Mouse (Mus musculus) cerebellum, postnatal 14 days (tissue): ENCODE data around the gene Pmf1.
A peak's percentile ranks its signal among the peaks of the same experiment; 100 is the strongest.
"Not testable (repeated sequence)": the region's sequence is repeated elsewhere in the genome, so short reads cannot be mapped to it uniquely, and the experiment has no call there.

Experiments used
- DNase-seq, 2 experiments: peaks; one replicate each; pipeline ENCODE4 v3.0.0; 2021; ENCODE audit warnings: mixed read lengths in 2 of 2

Pmf1 gene

GRCm38 (mm10) chr3:88437454-88437853, 27.3 kb upstream of the Pmf1 start:
- no peak for DNase-seq

GRCm38 (mm10) chr3:88436395-88437201, 26.5 kb upstream of the Pmf1 start:
- peak; percentile 79 to 87 for DNase-seq

GRCm38 (mm10) chr3:88435515-88435914, 25.4 kb upstream of the Pmf1 start:
- no peak for DNase-seq

- not testable (repeated sequence) for DNase-seq
Observed at GRCm38 (mm10) chr3:88428639-88429038, 18.5 kb upstream of the Pmf1 start.

GRCm38 (mm10) chr3:88427342-88427905, 17.3 kb upstream of the Pmf1 start:
- DNase-seq, result no peak

GRCm38 (mm10) chr3:88425708-88426420, 15.7 kb upstream of the Pmf1 start:
- no peak for DNase-seq

DNA sequence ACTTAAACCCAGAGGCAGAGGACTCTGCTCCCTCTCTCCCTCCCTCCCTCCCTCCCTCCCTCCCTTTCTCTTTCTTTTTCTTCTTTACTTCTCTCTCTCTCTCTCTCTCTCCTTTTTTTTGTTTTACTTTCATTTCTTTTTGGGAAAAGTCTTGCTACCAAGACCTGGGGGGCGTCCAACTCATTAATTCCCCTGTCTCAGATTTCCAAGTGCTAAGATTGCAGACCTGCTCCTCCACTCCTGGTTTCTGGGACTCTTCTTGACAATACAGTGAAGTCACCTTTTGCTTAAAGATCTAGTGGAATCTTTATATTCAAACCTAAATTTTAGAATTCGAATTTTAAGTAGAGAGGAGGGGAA, 15.2 kb upstream of the Pmf1 start:
- DNase-seq, result no peak

DNA sequence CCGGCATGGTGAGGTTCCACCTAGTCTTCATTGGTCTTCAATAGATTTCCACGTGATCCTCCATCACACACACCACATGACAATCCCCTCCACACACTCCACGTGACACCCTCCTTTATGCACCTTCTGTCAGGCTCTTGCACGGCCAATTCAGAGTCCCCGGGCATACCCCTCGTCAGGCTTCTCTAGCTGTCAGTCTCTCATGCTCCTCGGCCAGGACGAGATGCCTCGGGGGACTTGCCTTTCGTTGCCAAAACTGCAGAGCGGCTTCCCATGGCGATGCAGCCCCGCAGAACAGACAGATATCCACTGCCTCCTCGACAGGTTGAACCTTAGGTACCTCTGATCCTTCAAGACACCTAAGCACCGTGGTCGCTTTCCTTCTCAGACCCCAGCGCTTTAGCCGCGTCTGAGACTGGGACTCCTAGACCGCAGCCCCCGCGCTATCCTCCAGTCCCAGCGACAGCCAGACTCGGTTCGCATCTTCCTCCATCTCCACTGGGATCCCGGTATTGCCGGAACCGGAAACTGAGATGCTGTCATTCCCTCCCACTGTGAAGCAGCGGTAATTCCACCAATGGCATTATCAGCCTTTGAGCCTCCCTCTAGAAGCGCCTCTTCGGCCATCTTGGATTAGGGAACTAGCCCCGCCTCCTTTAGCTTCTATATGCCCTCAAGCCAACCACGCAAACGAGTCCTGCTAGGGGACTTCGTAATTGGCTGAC, 14.6 kb upstream of the Pmf1 start, which contains the start of gene Slc25a44:
Gene Slc25a44, minus strand, starts transcription at position 535 of the 725 bp plus-strand sequence.
- peak; percentile 97 for DNase-seq

GRCm38 (mm10) chr3:88422020-88422720, 12.0 kb upstream of the Pmf1 start:
- DNase-seq, result peak; percentile 76 to 81

DNA sequence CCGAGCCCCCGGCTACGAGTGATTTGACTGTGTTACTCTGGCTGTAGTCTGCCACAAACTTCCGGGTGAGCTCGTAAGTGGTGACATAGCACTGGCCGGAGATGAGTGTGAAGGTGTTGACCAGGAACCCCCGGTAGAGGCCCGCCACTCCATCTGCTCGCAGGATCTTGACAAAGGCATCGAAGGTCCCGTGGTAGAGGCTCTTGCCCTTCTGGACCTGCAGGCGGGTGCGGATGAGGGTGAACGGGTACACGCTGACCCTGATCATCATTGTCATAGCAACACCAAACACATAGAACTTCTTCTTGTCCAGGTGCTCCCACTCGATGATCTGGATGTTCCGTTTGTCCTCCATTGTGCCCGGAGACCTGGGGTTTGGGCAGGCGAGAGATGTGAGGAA, 10.6 kb upstream of the Pmf1 start:
- DNase-seq, result no peak

GRCm38 (mm10) chr3:88418016-88418415, 7.9 kb upstream of the Pmf1 start:
- no peak for DNase-seq

- DNase-seq, result no peak
Observed at GRCm38 (mm10) chr3:88415668-88416067, 5.5 kb upstream of the Pmf1 start.

DNA sequence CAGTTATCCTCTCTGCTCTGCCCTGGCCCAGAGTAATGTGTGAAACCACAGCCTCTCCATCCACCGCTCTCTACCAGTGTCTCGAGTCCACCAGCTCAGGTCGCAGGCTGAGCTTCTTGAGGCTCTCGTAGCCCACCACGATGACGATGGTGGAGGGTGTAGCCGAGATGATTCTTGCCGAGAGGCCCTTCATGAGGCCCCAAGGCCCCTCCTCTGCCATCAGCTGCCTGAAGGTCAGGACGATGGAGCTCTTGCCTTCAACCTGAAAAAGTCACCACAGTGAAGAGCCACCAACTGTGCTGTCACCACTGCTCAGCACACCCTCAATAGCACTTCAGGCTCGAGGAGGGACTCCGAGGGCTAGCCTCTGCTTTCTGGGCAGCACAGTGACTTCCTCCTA, 2.5 kb upstream of the Pmf1 start:
- no peak for DNase-seq

DNA sequence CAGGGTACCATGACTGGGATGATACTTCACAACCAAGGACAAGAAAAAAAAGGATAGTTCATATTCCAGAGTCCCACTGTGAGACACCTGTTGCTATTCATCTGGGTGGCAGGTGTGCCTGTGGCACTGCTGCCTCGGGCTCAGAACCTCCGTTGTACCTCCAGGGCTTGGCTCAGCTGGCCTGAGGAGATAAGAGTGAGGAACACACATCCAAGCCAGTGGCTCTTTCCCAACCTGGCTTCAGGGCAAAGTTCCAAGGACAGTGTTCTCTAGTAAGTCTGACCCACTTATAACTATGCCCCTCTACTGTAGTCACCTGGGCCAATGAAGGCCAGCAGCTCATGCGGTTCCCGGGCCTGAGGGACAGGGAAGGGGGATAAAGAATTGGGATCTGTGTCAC, 1.6 kb upstream of the Pmf1 start:
- DNase-seq, result no peak

GRCm38 (mm10) chr3:88410645-88411031, 507 bp upstream of the Pmf1 start:
- no peak for DNase-seq

GRCm38 (mm10) chr3:88408953-88409352, 1.2 kb downstream of the Pmf1 start:
- no peak for DNase-seq

- DNase-seq, result no peak
Observed at GRCm38 (mm10) chr3:88407529-88407928, 2.6 kb downstream of the Pmf1 start.

- peak; percentile 78 to 80 for DNase-seq
Observed at GRCm38 (mm10) chr3:88407090-88407489, 3.0 kb downstream of the Pmf1 start.

DNA sequence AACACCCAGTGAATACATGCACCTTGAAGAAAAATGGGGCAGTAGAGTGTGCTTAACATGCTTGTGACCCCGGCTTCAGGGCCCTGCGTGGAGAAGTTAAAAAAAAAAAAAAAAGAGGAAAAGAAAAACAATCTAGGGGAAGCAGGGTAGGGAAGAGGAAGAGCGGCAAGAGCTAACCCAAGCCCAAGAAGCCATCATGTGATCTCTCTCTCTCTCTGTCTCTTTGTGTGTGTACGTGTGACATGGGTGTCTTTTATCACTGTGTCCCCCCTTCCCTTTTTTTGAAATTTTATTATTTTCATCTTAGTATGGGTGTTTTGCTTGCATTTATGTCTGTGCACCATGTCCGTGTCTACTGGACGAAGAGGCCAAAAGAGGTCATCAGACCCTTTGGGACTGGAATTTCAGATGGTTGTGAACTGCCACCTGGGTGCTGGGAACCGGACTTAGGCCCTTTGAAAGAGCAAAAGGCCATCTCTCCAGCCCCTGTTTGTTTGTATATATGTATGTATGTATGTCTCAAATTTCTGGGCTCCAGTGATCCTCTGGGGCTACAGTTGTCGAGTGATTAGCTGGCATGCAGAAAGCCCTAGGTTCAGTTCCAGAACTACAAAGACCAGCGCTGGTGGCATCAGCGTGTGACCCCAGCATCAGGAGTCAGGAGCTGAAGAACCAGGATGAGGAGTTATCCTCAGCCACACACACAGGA, 6.5 kb downstream of the Pmf1 start:
- DNase-seq, result no peak

GRCm38 (mm10) chr3:88398666-88399065, 11.5 kb downstream of the Pmf1 start:
- peak; percentile 79 to 81 for DNase-seq

DNA sequence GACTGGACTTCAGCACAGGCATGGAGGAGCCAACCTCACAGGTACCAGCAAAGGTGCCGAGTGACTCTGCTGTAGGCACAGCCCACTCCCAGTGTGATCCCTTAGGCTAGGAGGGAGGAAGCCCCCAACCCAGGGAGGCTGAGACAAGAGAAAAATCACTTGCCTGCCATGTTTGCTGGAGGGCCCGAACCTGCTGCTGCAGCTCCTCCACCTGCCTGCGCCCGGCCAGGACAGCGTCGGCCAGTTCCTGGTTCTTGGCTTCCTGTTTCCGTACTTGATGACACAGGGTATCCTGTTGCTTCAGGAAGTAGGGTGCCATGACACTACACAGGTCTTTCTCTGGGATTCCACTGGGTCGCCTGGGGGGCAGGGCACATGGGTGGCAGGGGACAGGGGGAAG, 14.4 kb downstream of the Pmf1 start:
- DNase-seq, result no peak

- DNase-seq, result no peak
Observed at GRCm38 (mm10) chr3:88395288-88395687, 14.8 kb downstream of the Pmf1 start.
